Mouse (Mus musculus): ENCODE data around the gene Exoc6.

GRCm38 (mm10) chr19:37669486-37669885, 119.3 kb downstream of the Exoc6 start:
- TF ChIP-seq CTCF (IDR thresholded peaks at IDR 0.05; ENCODE audit: extremely low read depth, insufficient read depth, low read length) (no peak), POLR2A (IDR thresholded peaks at IDR 0.05; ENCODE audit: extremely low read depth, insufficient read depth, low read length) (no peak)

Measured in cortical plate, adult 2 months (tissue).